Mouse (Mus musculus) embryonic facial prominence, embryonic 11.5 days (tissue): ENCODE measurements at regions not wholly inside any gene's neighbourhood (a gene's known extent, or its start where the extent isn't known, plus 50 kb on each side); places are given as distances from the start of the nearest gene placed in this dataset.

Experiments
- ATAC-seq: fragments of 200-750 bp; cut with Nextera tagmentation; replicated peaks from 2 replicates; pipeline ENCODE4 v1.8.0; 2017; ENCODE audit warnings: low read depth; ENCODE audit not compliant: insufficient number of reproducible peaks, low FRiP score, low TSS enrichment
- DNase-seq: peaks from one replicate; pipeline ENCODE4 v3.0.0-alpha.2; 2015; ENCODE audit warnings: low spot score
- H3K27ac ChIP-seq: fragments of 300-500 bp; sonication (generic); replicated peaks from 2 replicates; pipeline ENCODE4 v1.5.1; 2014; ENCODE audit warnings: mild to moderate bottlenecking, low read depth, low read length, control low read depth
- H3K27me3 ChIP-seq: fragments of 300-500 bp; sonication (generic); 2 replicates; pipeline ENCODE4 v1.6.1; 2014; ENCODE audit warnings: mild to moderate bottlenecking, low read length, moderate library complexity, mixed read lengths; ENCODE audit not compliant: control insufficient read depth, insufficient read depth
- H3K36me3 ChIP-seq: fragments of 300-500 bp; sonication (generic); replicated peaks from 2 replicates; pipeline ENCODE4 v1.6.1; 2014; ENCODE audit warnings: low read depth, mild to moderate bottlenecking, low read length, moderate library complexity, mixed read lengths; ENCODE audit not compliant: control insufficient read depth, insufficient read depth
- H3K4me1 ChIP-seq: fragments of 300-500 bp; sonication (generic); 2 replicates; pipeline ENCODE4 v1.6.1; 2014; ENCODE audit warnings: low read length, mixed read lengths; ENCODE audit not compliant: control insufficient read depth, insufficient read depth
- H3K4me2 ChIP-seq: fragments of 300-500 bp; sonication (generic); 2 replicates; pipeline ENCODE4 v1.6.1; 2014; ENCODE audit warnings: low read depth, mild to moderate bottlenecking, control low read depth, low read length, moderate library complexity
- H3K4me3 ChIP-seq: fragments of 300-500 bp; sonication (generic); 2 replicates; pipeline ENCODE4 v1.5.1; 2014; ENCODE audit warnings: low read depth, low read length, control low read depth
- H3K9ac ChIP-seq: fragments of 300-500 bp; sonication (generic); replicated peaks from 2 replicates; pipeline ENCODE4 v1.6.1; 2014; ENCODE audit warnings: mild to moderate bottlenecking, control low read depth, low read length
- H3K9me3 ChIP-seq: fragments of 300-500 bp; sonication (generic); replicated peaks from 2 replicates; pipeline ENCODE4 v1.6.1; 2016; ENCODE audit warnings: mild to moderate bottlenecking, low read length, inconsistent platforms, mixed read lengths; ENCODE audit not compliant: control insufficient read depth
- WGBS: fragments of 180-500 bp; shearing (Covaris S2); extraction: QIAGEN DNeasy Blood & Tissue Kit; methylation state at CpG from one replicate; pipeline ENCODE4 v1.1.7; 2014; 5-methylcytosine and 5-hydroxymethylcytosine counted together

GRCm38 (mm10) chr12:42987018-42987606, 1223.0 kb downstream of the Dnajb9 start:
- 31% methylated on average over 2 of the region's 2 CpGs for WGBS

GRCm38 (mm10) chr12:42986505-42986904, 1223.6 kb downstream of the Dnajb9 start:
- DNase-seq (no peak), ATAC-seq (no peak)
- Histone ChIP-seq H3K4me2 (no peak overlapping the region), H3K27me3 (no peaks in the 10 kb centered on the region), H3K9me3 (no peaks in the 10 kb centered on the region), H3K9ac (no peak overlapping the region), H3K4me3 (no peak overlapping the region), H3K27ac (no peak overlapping the region), H3K4me1 (no peaks in the 10 kb centered on the region), H3K36me3 (no peaks in the 10 kb centered on the region)
- WGBS, result 34% methylated on average over 1 of the region's 1 CpGs

More at GRCm38 (mm10) chr12:42987018-42987606, 1223.0 kb downstream of the Dnajb9 start:
- Histone ChIP-seq H3K36me3 (no peaks in the 10 kb centered on the region), H3K4me1 (no peaks in the 10 kb centered on the region), H3K27ac (no peak overlapping the region), H3K9ac (no peak overlapping the region), H3K9me3 (no peaks in the 10 kb centered on the region), H3K27me3 (no peaks in the 10 kb centered on the region), H3K4me3 (no peak overlapping the region), H3K4me2 (no peak overlapping the region)
- DNase-seq, result peak; percentile 11
- no peak for ATAC-seq

GRCm38 (mm10) chr12:42986096-42986495, 1224.0 kb downstream of the Dnajb9 start:
- Histone ChIP-seq H3K9ac (no peak overlapping the region), H3K4me2 (no peak overlapping the region), H3K36me3 (no peaks in the 10 kb centered on the region), H3K27me3 (no peaks in the 10 kb centered on the region), H3K9me3 (no peaks in the 10 kb centered on the region), H3K4me3 (no peak overlapping the region), H3K27ac (no peak overlapping the region), H3K4me1 (no peaks in the 10 kb centered on the region)
- ATAC-seq (no peak), DNase-seq (no peak)
- 82% methylated on average over 1 of the region's 1 CpGs for WGBS

- H3K4me2 ChIP-seq, result no peak overlapping the region
- no peaks in the 10 kb centered on the region for H3K4me1 ChIP-seq
- H3K4me3 ChIP-seq, result no peak overlapping the region
- H3K27ac ChIP-seq, result no peak overlapping the region
- no peaks in the 10 kb centered on the region for H3K9me3 ChIP-seq
- no peaks in the 10 kb centered on the region for H3K27me3 ChIP-seq
- DNase-seq (no peak), ATAC-seq (no peak)
- 84% methylated on average over 3 of the region's 3 CpGs for WGBS
- no peaks in the 10 kb centered on the region for H3K36me3 ChIP-seq
- no peak overlapping the region for H3K9ac ChIP-seq
These were observed 1231.3 kb downstream of the Dnajb9 start for GRCm38 (mm10) chr12:42978828-42979227.

- no peak overlapping the region for H3K9ac ChIP-seq
- 75% methylated on average over 4 of the region's 4 CpGs for WGBS
- peak; percentile 59 for DNase-seq
These were observed 1237.4 kb downstream of the Dnajb9 start for GRCm38 (mm10) chr12:42972766-42973165.

GRCm38 (mm10) chr12:42961535-42961934, 1248.6 kb downstream of the Dnajb9 start:
- H3K36me3 ChIP-seq, result no peaks in the 10 kb centered on the region
- no peaks in the 10 kb centered on the region for H3K27me3 ChIP-seq
- H3K4me1 ChIP-seq, result no peaks in the 10 kb centered on the region
- no peak for ATAC-seq
- H3K9ac ChIP-seq, result no peak overlapping the region
- no peak overlapping the region for H3K27ac ChIP-seq
- 86% methylated on average over 2 of the region's 2 CpGs for WGBS
- no peaks in the 10 kb centered on the region for H3K9me3 ChIP-seq
- H3K4me3 ChIP-seq, result no peak overlapping the region
- no peak for DNase-seq
- no peak overlapping the region for H3K4me2 ChIP-seq

More at GRCm38 (mm10) chr12:42972766-42973165, 1237.4 kb downstream of the Dnajb9 start:
- Histone ChIP-seq H3K27me3 (no peaks in the 10 kb centered on the region), H3K4me2 (no peak overlapping the region), H3K36me3 (no peaks in the 10 kb centered on the region), H3K27ac (no peak overlapping the region), H3K9me3 (no peaks in the 10 kb centered on the region), H3K4me1 (no peaks in the 10 kb centered on the region), H3K4me3 (no peak overlapping the region)
- ATAC-seq, result no peak

- Histone ChIP-seq H3K4me2 (no peak overlapping the region), H3K4me1 (no peaks in the 10 kb centered on the region), H3K27me3 (no peaks in the 10 kb centered on the region), H3K4me3 (no peak overlapping the region), H3K9ac (no peak overlapping the region), H3K36me3 (no peaks in the 10 kb centered on the region), H3K27ac (no peak overlapping the region), H3K9me3 (no peaks in the 10 kb centered on the region)
- DNase-seq (no peak), ATAC-seq (no peak)
- 84% methylated on average over 2 of the region's 2 CpGs for WGBS
These were observed 1262.2 kb downstream of the Dnajb9 start for GRCm38 (mm10) chr12:42947961-42948360.

- DNase-seq, result no peak
- H3K4me3 ChIP-seq, result no peak overlapping the region
- H3K36me3 ChIP-seq, result no peaks in the 10 kb centered on the region
- H3K27me3 ChIP-seq, result no peaks in the 10 kb centered on the region
- no peak for ATAC-seq
- H3K27ac ChIP-seq, result no peak overlapping the region
- H3K9ac ChIP-seq, result no peak overlapping the region
- no peaks in the 10 kb centered on the region for H3K9me3 ChIP-seq
- no peaks in the 10 kb centered on the region for H3K4me1 ChIP-seq
- WGBS, result 81% methylated on average over 2 of the region's 2 CpGs
- H3K4me2 ChIP-seq, result no peak overlapping the region
These were observed 1295.8 kb downstream of the Dnajb9 start for GRCm38 (mm10) chr12:42914374-42914773.
